Mouse (Mus musculus) lung, embryonic 16.5 days (tissue): ENCODE results near the gene Tuba3a. TPM values are rescaled to one million over a fixed set of nuclear protein-coding genes. Genes with fewer than 3 reads are reported as not detected.
"Not testable (repeated sequence)": the region's sequence is repeated elsewhere in the genome, so short reads cannot be mapped to it uniquely, and the experiment has no call there.

Experiments used
- ATAC-seq: fragments of 200-750 bp; cut with Nextera tagmentation; 2 replicates; pipeline ENCODE4 v1.8.0; 2017; ENCODE audit warnings: low read depth, mild to moderate bottlenecking, moderate library complexity
- H3K27ac ChIP-seq: fragments of 300-500 bp; sonication (generic); 2 replicates; pipeline ENCODE4 v1.5.1; 2014; ENCODE audit warnings: mild to moderate bottlenecking, control low read depth, low read length
- H3K27me3 ChIP-seq: fragments of 300-500 bp; sonication (generic); 2 replicates; pipeline ENCODE4 v1.6.1; 2014; ENCODE audit warnings: low read depth, low read length, mixed read lengths; ENCODE audit not compliant: control insufficient read depth, insufficient read depth
- H3K36me3 ChIP-seq: fragments of 300-500 bp; sonication (generic); 2 replicates; pipeline ENCODE4 v1.6.1; 2014; ENCODE audit warnings: low read length; ENCODE audit not compliant: control insufficient read depth, insufficient read depth
- H3K4me1 ChIP-seq: fragments of 300-500 bp; sonication (generic); replicated peaks from 2 replicates; pipeline ENCODE4 v1.6.1; 2014; ENCODE audit warnings: low read length, mixed read lengths; ENCODE audit not compliant: control insufficient read depth, insufficient read depth
- H3K4me2 ChIP-seq: fragments of 300-500 bp; sonication (generic); 2 replicates; pipeline ENCODE4 v1.6.1; 2014; ENCODE audit warnings: low read depth, low read length, control low read depth
- H3K4me3 ChIP-seq: fragments of 300-500 bp; sonication (generic); 2 replicates; pipeline ENCODE4 v1.5.1; 2014; ENCODE audit warnings: mild to moderate bottlenecking, low read length, control low read depth
- H3K9ac ChIP-seq: fragments of 300-500 bp; sonication (generic); 2 replicates; pipeline ENCODE4 v1.6.1; 2014; ENCODE audit warnings: low read length, control low read depth
- H3K9me3 ChIP-seq: fragments of 300-500 bp; sonication (generic); 2 replicates; pipeline ENCODE4 v1.6.1; 2016; ENCODE audit warnings: low read length; ENCODE audit not compliant: control insufficient read depth
- WGBS: fragments of 180-500 bp; shearing (Covaris S2); extraction: QIAGEN DNeasy Blood & Tissue Kit; methylation state at CpG from one replicate; pipeline ENCODE4 v1.1.7; 2014; 5-methylcytosine and 5-hydroxymethylcytosine counted together
- polyA plus RNA-seq: library from polyadenylated mRNA; unstranded; fragments of >200 nt; fragmentation: Nextera tagmentation; extraction: Ambion mirVana; gene quantifications from 2 replicates; pipeline ENCODE4 v1.2.1, GENCODE M21; 2015

Gene Tuba3a
- polyA plus RNA-seq, 1 experiment from 2014 or later = 0.16 TPM

GRCm38 (mm10) chr6:125282721-125283120, 3.1 kb downstream of the Tuba3a start:
- H3K9me3 ChIP-seq, H3K4me3 ChIP-seq, H3K4me1 ChIP-seq, H3K27me3 ChIP-seq, H3K4me2 ChIP-seq, H3K27ac ChIP-seq, H3K9ac ChIP-seq, H3K36me3 ChIP-seq, ATAC-seq: not testable (repeated sequence)
- 88% methylated on average over 13 of the region's 13 CpGs for whole genome bisulfite sequencing

- H3K9ac ChIP-seq = no peak overlapping the region
- WGBS = 59% methylated on average over 8 of the region's 8 CpGs
- H3K4me3 ChIP-seq = no peak overlapping the region
- H3K4me2 ChIP-seq = no peak overlapping the region
- H3K27me3 ChIP-seq = no peaks in the 10 kb centered on the region
- H3K4me1 ChIP-seq = no peaks in the 10 kb centered on the region
- H3K27ac ChIP-seq = no peak overlapping the region
- no peaks in the 10 kb centered on the region for H3K36me3 ChIP-seq
- no peak for ATAC-seq
- H3K9me3 ChIP-seq = 0 out of 2 replicates have a peak, but pooled peaks cover under 1% of the 10 kb centered on the region
These were observed 6.1 kb downstream of the Tuba3a start for GRCm38 (mm10) chr6:125279729-125280128.

- H3K27ac ChIP-seq = no peak overlapping the region
These were observed 10.8 kb downstream of the Tuba3a start for GRCm38 (mm10) chr6:125274841-125275563.

GRCm38 (mm10) chr6:125272228-125272785, 13.5 kb downstream of the Tuba3a start:
- no peak overlapping the region for H3K4me2 ChIP-seq
- no peaks in the 10 kb centered on the region for H3K36me3 ChIP-seq
- H3K27ac ChIP-seq = no peak overlapping the region
- no peaks in the 10 kb centered on the region for H3K27me3 ChIP-seq
- no peak overlapping the region for H3K9ac ChIP-seq
- WGBS = 63% methylated on average over 10 of the region's 10 CpGs
- peaks cover 6% of the 10 kb centered on the region; the same call in 1 of the 2 replicates for H3K4me1 ChIP-seq
- H3K9me3 ChIP-seq = no peaks in the 10 kb centered on the region
- no peak for ATAC-seq
- no peak overlapping the region for H3K4me3 ChIP-seq

More at GRCm38 (mm10) chr6:125274841-125275563, 10.8 kb downstream of the Tuba3a start:
- Histone ChIP-seq H3K9me3 (no peaks in the 10 kb centered on the region), H3K36me3 (no peaks in the 10 kb centered on the region), H3K4me1 (peaks cover 6% of the 10 kb centered on the region; the same call in 1 of the 2 replicates), H3K27me3 (no peaks in the 10 kb centered on the region), H3K4me3 (no peak overlapping the region), H3K4me2 (no peak overlapping the region), H3K9ac (no peak overlapping the region)
- 44% methylated on average over 15 of the region's 15 CpGs for WGBS
- ATAC-seq = no peak

- Histone ChIP-seq H3K4me2 (peak overlapping the region; percentile 58), H3K4me3 (peak overlapping the region; percentile 32), H3K27ac (no peak overlapping the region; the same call in 1 of the 2 replicates), H3K9ac (peak overlapping the region; percentile 55), H3K36me3 (no peaks in the 10 kb centered on the region), H3K9me3 (no peaks in the 10 kb centered on the region), H3K4me1 (peaks cover 6% of the 10 kb centered on the region; the same call in 1 of the 2 replicates), H3K27me3 (no peaks in the 10 kb centered on the region)
- WGBS = 14% methylated on average over 17 of the region's 17 CpGs
- ATAC-seq = peak; percentile 95
These were observed 14.2 kb downstream of the Tuba3a start for GRCm38 (mm10) chr6:125271455-125272227.

GRCm38 (mm10) chr6:125268799-125269198, 17.0 kb downstream of the Tuba3a start:
- Histone ChIP-seq H3K4me1 (peaks cover 6% of the 10 kb centered on the region; the same call in 1 of the 2 replicates), H3K36me3 (no peaks in the 10 kb centered on the region), H3K9ac (no peak overlapping the region), H3K27ac (no peak overlapping the region), H3K4me3 (no peak overlapping the region), H3K27me3 (no peaks in the 10 kb centered on the region), H3K9me3 (no peaks in the 10 kb centered on the region), H3K4me2 (no peak overlapping the region)
- ATAC-seq = no peak
- 46% methylated on average over 6 of the region's 6 CpGs for WGBS

- Histone ChIP-seq H3K9ac (no peak overlapping the region), H3K9me3 (no peaks in the 10 kb centered on the region), H3K4me2 (no peak overlapping the region), H3K27ac (no peak overlapping the region), H3K4me1 (peaks cover 6% of the 10 kb centered on the region; the same call in 1 of the 2 replicates), H3K4me3 (no peak overlapping the region), H3K27me3 (no peaks in the 10 kb centered on the region), H3K36me3 (no peaks in the 10 kb centered on the region)
- no peak for ATAC-seq
- 62% methylated on average over 3 of the region's 3 CpGs for WGBS
These were observed 18.4 kb downstream of the Tuba3a start for GRCm38 (mm10) chr6:125267469-125267868.

GRCm38 (mm10) chr6:125266600-125266999, 19.2 kb downstream of the Tuba3a start:
- WGBS = 57% methylated on average over 6 of the region's 6 CpGs
- H3K36me3 ChIP-seq, H3K4me3 ChIP-seq, H3K9ac ChIP-seq, H3K4me1 ChIP-seq, H3K27ac ChIP-seq, H3K4me2 ChIP-seq, H3K27me3 ChIP-seq, H3K9me3 ChIP-seq, ATAC-seq: not testable (repeated sequence)

GRCm38 (mm10) chr6:125266091-125266490, 19.8 kb downstream of the Tuba3a start:
- Histone ChIP-seq H3K36me3 (no peaks in the 10 kb centered on the region), H3K4me3 (no peak overlapping the region), H3K9ac (no peak overlapping the region), H3K27me3 (no peaks in the 10 kb centered on the region), H3K9me3 (no peaks in the 10 kb centered on the region), H3K4me2 (no peak overlapping the region), H3K4me1 (no peaks in the 10 kb centered on the region), H3K27ac (no peak overlapping the region)
- no peak for ATAC-seq
- 61% methylated on average over 13 of the region's 13 CpGs for WGBS
